Mouse (Mus musculus) cerebellum, adult 11 months (tissue): ENCODE data around the gene Slc22a27.
"Not testable (repeated sequence)": the region's sequence is repeated elsewhere in the genome, so short reads cannot be mapped to it uniquely, and the experiment has no call there.

ENCODE experiments used
- DNase-seq: peaks from one replicate; pipeline ENCODE4 v3.0.0; 2022

The Slc22a27 gene

GRCm38 (mm10) chr19:7965927-7966326 is at the start of gene Slc22a27:
TSS of gene Slc22a27 (minus strand) at chr19:7966027.
- DNase-seq = not testable (repeated sequence)

- DNase-seq = not testable (repeated sequence)
Measured at GRCm38 (mm10) chr19:8011596-8011995, 45.8 kb upstream of the Slc22a27 start.

- DNase-seq = not testable (repeated sequence)
Measured at GRCm38 (mm10) chr19:8009086-8009485, 43.3 kb upstream of the Slc22a27 start.

GRCm38 (mm10) chr19:7968703-7969102 is 2.9 kb upstream of the Slc22a27 start:
- DNase-seq = no peak

- not testable (repeated sequence) for DNase-seq
Measured at GRCm38 (mm10) chr19:7966550-7966949, 723 bp upstream of the Slc22a27 start.

- not testable (repeated sequence) for DNase-seq
Measured at GRCm38 (mm10) chr19:7939391-7939790, 26.4 kb downstream of the Slc22a27 start.

GRCm38 (mm10) chr19:7876626-7877025 is 89.2 kb downstream of the Slc22a27 start:
- DNase-seq = no peak

- DNase-seq = no peak
Measured at GRCm38 (mm10) chr19:7829851-7830250, 136.0 kb downstream of the Slc22a27 start.
